Mouse (Mus musculus) brain, embryonic 14.5 days (tissue): ENCODE measurements around the gene Castor2. TPM values are rescaled to one million over a fixed set of nuclear protein-coding genes. Genes with fewer than 3 reads are reported as not detected.

Experiments
- DNase-seq: peaks from one replicate; pipeline ENCODE4 v3.0.0-alpha.2; 2011; ENCODE audit warnings: low read depth
- CTCF ChIP-seq: fragments of 200-500 bp; IDR thresholded peaks from 2 replicates; pipeline ENCODE4 v1.5.1; 2012; ENCODE audit warnings: inconsistent platforms, mild to moderate bottlenecking, moderate library complexity, borderline replicate concordance; ENCODE audit not compliant: insufficient read depth, insufficient read length; ENCODE audit errors: extremely low read depth
- POLR2A ChIP-seq: fragments of 200-500 bp; IDR thresholded peaks from 2 replicates; pipeline ENCODE4 v1.6.1; 2012; ENCODE audit warnings: mild to moderate bottlenecking, inconsistent platforms, borderline replicate concordance; ENCODE audit not compliant: poor library complexity, insufficient read depth, insufficient read length, severe bottlenecking; ENCODE audit errors: extremely low read depth
- polyA plus RNA-seq: library from polyadenylated mRNA; depleted of rRNA; stranded (reverse); fragments of >200 nt; gene quantifications from 2 replicates; pipeline ENCODE4 v1.2.3, GENCODE M21; 2012

Castor2 gene
- polyA plus RNA-seq, 1 experiment, result 38.3 TPM

- TF ChIP-seq POLR2A (no peak), CTCF (no peak)
- DNase-seq, result no peak
Measured at GRCm38 (mm10) chr5:134141236-134141635, 41.7 kb downstream of the Castor2 start.

- DNase-seq, result no peak
- no peak for TF ChIP-seq CTCF
- no peak for TF ChIP-seq POLR2A
Measured at GRCm38 (mm10) chr5:134142381-134142780, 42.9 kb downstream of the Castor2 start.

- TF ChIP-seq CTCF (no peak), POLR2A (no peak)
- DNase-seq, result no peak
Measured at GRCm38 (mm10) chr5:134144986-134145385, 45.5 kb downstream of the Castor2 start.

- DNase-seq, result no peak
- TF ChIP-seq POLR2A, result no peak
Measured at GRCm38 (mm10) chr5:134147194-134147753, 47.8 kb downstream of the Castor2 start.

GRCm38 (mm10) chr5:134148153-134148552 lies 48.6 kb downstream of the Castor2 start:
- no peak for DNase-seq
- TF ChIP-seq POLR2A (no peak), CTCF (no peak)

- no peak for DNase-seq
- TF ChIP-seq POLR2A (no peak), CTCF (no peak)
Measured at GRCm38 (mm10) chr5:134151895-134152294, 52.4 kb downstream of the Castor2 start.

GRCm38 (mm10) chr5:134155916-134156466 lies 56.5 kb downstream of the Castor2 start:
- no peak for DNase-seq
- TF ChIP-seq POLR2A, result no peak
- TF ChIP-seq CTCF, result no peak

GRCm38 (mm10) chr5:134164688-134165087 lies 65.2 kb downstream of the Castor2 start:
- peak; percentile 72 for DNase-seq

GRCm38 (mm10) chr5:134166642-134167041 lies 67.1 kb downstream of the Castor2 start:
- DNase-seq, result no peak
- TF ChIP-seq POLR2A (no peak), CTCF (no peak)

More at GRCm38 (mm10) chr5:134164688-134165087, 65.2 kb downstream of the Castor2 start:
- no peak for TF ChIP-seq POLR2A

GRCm38 (mm10) chr5:134168033-134168432 lies 68.5 kb downstream of the Castor2 start:
- no peak for DNase-seq
- no peak for TF ChIP-seq POLR2A
- TF ChIP-seq CTCF, result no peak

- no peak for DNase-seq
- no peak for TF ChIP-seq POLR2A
- TF ChIP-seq CTCF, result no peak
Measured at GRCm38 (mm10) chr5:134169231-134169630, 69.7 kb downstream of the Castor2 start.

GRCm38 (mm10) chr5:134170167-134170566 lies 70.7 kb downstream of the Castor2 start:
- TF ChIP-seq POLR2A, result no peak
- TF ChIP-seq CTCF, result no peak
- DNase-seq, result no peak
